Mouse (Mus musculus) small intestine, adult 2 months (tissue): ENCODE measurements around the gene Gramd1b.

ENCODE experiments used
- CTCF ChIP-seq: fragments of 200-500 bp; IDR thresholded peaks from 2 replicates; pipeline ENCODE4 v1.5.1; 2012; ENCODE audit warnings: low read depth, mild to moderate bottlenecking, control low read depth, inconsistent platforms, low read length, moderate library complexity, mixed read lengths; ENCODE audit not compliant: insufficient replicate concordance, insufficient read length; ENCODE audit errors: extremely low read depth
- POLR2A ChIP-seq: fragments of 200-500 bp; IDR thresholded peaks from 2 replicates; pipeline ENCODE4 v1.6.1; 2012; ENCODE audit warnings: low read depth, mild to moderate bottlenecking, control low read depth, inconsistent platforms, low read length, moderate library complexity

DNA sequence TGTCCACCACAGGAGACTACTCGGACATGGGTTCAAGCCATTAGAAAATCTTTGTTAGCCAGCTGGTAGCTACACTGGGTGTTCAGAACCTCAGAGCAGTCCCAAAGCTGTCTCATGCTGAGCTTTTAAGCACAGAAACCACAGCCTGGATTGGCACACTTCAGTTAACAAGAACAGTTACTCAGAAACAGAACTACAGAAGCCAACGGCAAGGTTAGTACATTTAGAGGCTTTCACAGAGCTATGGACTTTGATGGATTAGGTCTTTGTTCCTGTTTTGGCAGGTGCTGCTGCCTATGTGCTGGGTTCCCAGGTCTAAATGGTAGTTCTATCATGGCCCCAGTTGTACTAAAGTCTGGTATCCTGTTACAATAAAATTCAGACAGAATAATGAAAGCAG is 40.1 kb upstream of the Gramd1b start:
- TF ChIP-seq CTCF (no peak), POLR2A (no peak)
